Mouse (Mus musculus) hindbrain, embryonic 16.5 days (tissue): ENCODE results near the gene Osbpl6. TPM values are rescaled to one million over a fixed set of nuclear protein-coding genes. Genes with fewer than 3 reads are reported as not detected.
A peak's percentile ranks its signal among the peaks of the same experiment; 100 is the strongest.
"Not testable (repeated sequence)": the region's sequence is repeated elsewhere in the genome, so short reads cannot be mapped to it uniquely, and the experiment has no call there.

Experiments used
- ATAC-seq: fragments of 200-750 bp; cut with Nextera tagmentation; 2 replicates; pipeline ENCODE4 v1.8.0; 2017; ENCODE audit warnings: moderate TSS enrichment, moderate library complexity
- H3K27ac ChIP-seq: fragments of 300-500 bp; sonication (generic); 2 replicates; pipeline ENCODE4 v1.5.1; 2014; ENCODE audit warnings: low read depth, mild to moderate bottlenecking, control low read depth, low read length, moderate library complexity
- H3K27me3 ChIP-seq: fragments of 300-500 bp; sonication (generic); replicated peaks from 2 replicates; pipeline ENCODE4 v1.6.1; 2014; ENCODE audit warnings: low read length; ENCODE audit not compliant: control insufficient read depth, insufficient read depth
- H3K36me3 ChIP-seq: fragments of 300-500 bp; sonication (generic); 2 replicates; pipeline ENCODE4 v1.6.1; 2014; ENCODE audit warnings: mild to moderate bottlenecking, low read length, moderate library complexity, mixed read lengths; ENCODE audit not compliant: control insufficient read depth, insufficient read depth
- H3K4me1 ChIP-seq: fragments of 300-500 bp; sonication (generic); 2 replicates; pipeline ENCODE4 v1.6.1; 2014; ENCODE audit warnings: low read depth, low read length; ENCODE audit not compliant: control insufficient read depth, insufficient read depth
- H3K4me2 ChIP-seq: fragments of 300-500 bp; sonication (generic); 2 replicates; pipeline ENCODE4 v1.6.1; 2014; ENCODE audit warnings: mild to moderate bottlenecking, low read length, control low read depth, moderate library complexity
- H3K4me3 ChIP-seq: fragments of 300-500 bp; sonication (generic); 2 replicates; pipeline ENCODE4 v1.5.1; 2014; ENCODE audit warnings: mild to moderate bottlenecking, low read length, control low read depth, moderate library complexity
- H3K9ac ChIP-seq: fragments of 300-500 bp; sonication (generic); 2 replicates; pipeline ENCODE4 v1.6.1; 2014; ENCODE audit warnings: low read depth, mild to moderate bottlenecking, control low read depth, low read length, moderate library complexity
- H3K9me3 ChIP-seq: fragments of 300-500 bp; sonication (generic); 2 replicates; pipeline ENCODE4 v1.6.1; 2014; ENCODE audit warnings: mild to moderate bottlenecking, low read length, moderate library complexity; ENCODE audit not compliant: control insufficient read depth
- WGBS: fragments of 180-500 bp; shearing (Covaris S2); extraction: QIAGEN DNeasy Blood & Tissue Kit; methylation state at CpG from one replicate; pipeline ENCODE4 v1.1.7; 2014; 5-methylcytosine and 5-hydroxymethylcytosine counted together
- polyA plus RNA-seq: library from polyadenylated mRNA; unstranded; fragments of >200 nt; fragmentation: Nextera tagmentation; extraction: Ambion mirVana; gene quantifications from 2 replicates; pipeline ENCODE4 v1.2.1, GENCODE M21; 2015

The Osbpl6 gene
- polyA plus RNA-seq, 1 experiment from 2014 or later = 27.5 TPM

DNA sequence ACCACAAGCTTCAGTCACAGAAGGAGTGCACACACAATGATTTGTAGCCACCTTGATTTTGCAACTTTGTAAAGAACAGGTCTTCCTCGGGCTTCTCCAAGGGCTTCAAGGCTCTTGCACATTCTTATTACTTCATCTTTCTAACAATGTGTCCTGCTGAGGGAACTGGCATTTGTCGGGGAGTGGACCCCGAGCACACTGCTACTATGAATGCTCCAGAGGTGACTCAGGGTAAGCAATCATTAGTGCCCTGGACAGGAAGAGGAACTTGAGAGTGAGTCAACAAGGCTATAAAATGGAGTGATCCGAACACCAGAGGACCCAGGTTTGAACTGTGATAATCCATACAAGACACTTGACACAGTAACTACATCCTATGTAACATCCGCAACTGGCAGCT is 213.9 kb downstream of the Osbpl6 start:
- ATAC-seq = no peak
- no peaks in the 10 kb centered on the region for H3K4me1 ChIP-seq
- H3K36me3 ChIP-seq = no peaks in the 10 kb centered on the region
- 92% methylated on average over 5 of the region's 5 CpGs for WGBS
- no peaks in the 10 kb centered on the region for H3K9me3 ChIP-seq
- no peak overlapping the region for H3K27ac ChIP-seq
- H3K4me3 ChIP-seq = no peak overlapping the region
- H3K27me3 ChIP-seq = no peaks in the 10 kb centered on the region
- H3K9ac ChIP-seq = no peak overlapping the region
- H3K4me2 ChIP-seq = no peak overlapping the region

GRCm38 (mm10) chr2:76621724-76622123 is 215.4 kb downstream of the Osbpl6 start:
- H3K9me3 ChIP-seq = no peaks in the 10 kb centered on the region
- no peaks in the 10 kb centered on the region for H3K4me1 ChIP-seq
- 74% methylated on average over 1 of the region's 1 CpGs for WGBS
- H3K4me2 ChIP-seq = no peak overlapping the region
- H3K4me3 ChIP-seq = no peak overlapping the region
- H3K9ac ChIP-seq = no peak overlapping the region
- no peak for ATAC-seq
- no peaks in the 10 kb centered on the region for H3K27me3 ChIP-seq
- H3K27ac ChIP-seq = no peak overlapping the region
- H3K36me3 ChIP-seq = peaks cover 3% of the 10 kb centered on the region

DNA sequence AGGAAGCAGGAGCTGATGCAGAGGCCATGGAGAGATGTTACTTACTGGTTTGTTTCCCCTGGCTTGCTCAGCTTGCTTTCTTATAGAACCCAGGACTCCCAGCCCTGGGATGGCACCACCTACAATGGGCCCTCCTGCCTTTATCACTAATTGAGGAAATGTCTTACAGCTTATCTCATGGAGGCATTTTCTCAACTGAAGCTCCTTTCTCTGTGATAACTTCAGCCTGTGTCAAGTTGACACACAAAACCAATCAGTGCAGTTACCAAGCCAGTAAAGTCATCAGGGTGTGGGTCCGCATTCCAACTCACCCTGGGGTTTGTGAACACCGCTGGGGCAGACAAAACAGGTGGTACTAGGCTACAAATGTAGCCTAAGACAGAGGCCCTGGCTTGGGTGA is 216.0 kb downstream of the Osbpl6 start:
- H3K4me3 ChIP-seq, H3K27me3 ChIP-seq, H3K9ac ChIP-seq, H3K9me3 ChIP-seq, H3K4me2 ChIP-seq, H3K36me3 ChIP-seq, H3K27ac ChIP-seq, ATAC-seq, H3K4me1 ChIP-seq: not testable (repeated sequence)
- 94% methylated on average over 2 of the region's 2 CpGs for WGBS

DNA sequence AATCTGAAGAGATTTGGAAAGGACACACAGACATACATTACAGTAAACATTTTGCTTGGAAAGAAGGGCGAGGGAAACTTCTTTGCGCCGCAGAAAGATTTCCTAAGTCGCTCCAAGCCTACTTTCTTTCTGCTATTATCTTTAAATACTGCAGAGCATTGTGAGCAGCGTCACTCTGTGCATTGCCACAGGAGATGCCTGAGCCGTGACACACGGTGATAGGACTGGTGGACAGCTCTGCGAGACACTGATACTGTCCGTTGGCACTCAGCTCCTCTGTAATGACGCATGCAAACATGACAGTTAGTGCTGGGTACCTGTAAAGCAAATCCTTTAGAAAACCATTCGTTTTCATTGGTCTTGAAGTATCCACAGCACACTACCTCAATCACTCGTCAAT is 224.0 kb downstream of the Osbpl6 start:
- Histone ChIP-seq H3K9ac (no peak overlapping the region), H3K4me2 (no peak overlapping the region), H3K27ac (no peak overlapping the region), H3K27me3 (no peaks in the 10 kb centered on the region), H3K36me3 (peaks cover 60% of the 10 kb centered on the region), H3K9me3 (no peaks in the 10 kb centered on the region), H3K4me1 (no peaks in the 10 kb centered on the region), H3K4me3 (no peak overlapping the region)
- WGBS = 96% methylated on average over 12 of the region's 12 CpGs
- ATAC-seq = no peak

DNA sequence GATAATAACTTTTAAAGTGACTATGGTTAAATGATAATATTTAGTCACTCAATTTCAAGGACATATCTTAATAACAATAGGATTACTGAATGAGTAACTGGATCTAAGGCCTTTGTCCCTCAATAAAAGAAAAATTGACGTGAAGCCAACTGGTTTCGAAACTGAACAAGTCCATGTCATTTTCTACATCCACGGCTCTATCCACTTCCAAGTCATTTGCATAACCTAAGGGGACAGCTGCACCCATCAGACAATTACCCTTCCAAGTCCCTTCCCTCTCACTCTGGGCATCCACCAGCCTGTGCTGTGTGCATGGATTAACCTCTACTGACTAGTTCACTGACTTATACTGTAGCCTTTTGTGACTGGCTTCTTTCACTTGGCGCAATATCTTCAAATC is 225.3 kb downstream of the Osbpl6 start:
- ATAC-seq = no peak
- peaks cover 68% of the 10 kb centered on the region for H3K36me3 ChIP-seq
- H3K4me2 ChIP-seq = no peak overlapping the region
- 78% methylated on average over 4 of the region's 4 CpGs for WGBS
- no peak overlapping the region for H3K9ac ChIP-seq
- no peaks in the 10 kb centered on the region for H3K9me3 ChIP-seq
- H3K27ac ChIP-seq = no peak overlapping the region
- H3K4me1 ChIP-seq = no peaks in the 10 kb centered on the region
- no peak overlapping the region for H3K4me3 ChIP-seq
- H3K27me3 ChIP-seq = no peaks in the 10 kb centered on the region

DNA sequence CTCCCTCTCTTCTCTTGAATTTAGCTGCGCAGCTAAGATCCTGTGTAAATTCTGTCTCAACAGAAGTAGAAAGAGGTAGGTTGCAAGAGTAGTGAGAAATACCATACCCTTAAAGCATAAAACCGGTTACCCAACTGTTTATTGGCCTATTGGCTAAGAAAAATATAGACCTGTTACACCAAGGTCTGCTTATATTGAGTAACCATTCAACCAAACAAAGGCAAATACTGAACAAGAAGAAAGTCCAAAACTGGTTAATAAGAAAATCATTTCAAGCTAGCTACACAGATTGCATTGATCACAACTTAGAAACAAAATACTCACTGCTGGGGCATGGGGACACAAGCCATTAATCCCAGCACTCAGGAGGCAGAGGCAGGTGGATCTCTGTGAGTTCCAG is 233.3 kb downstream of the Osbpl6 start:
- WGBS = 99% methylated on average over 2 of the region's 2 CpGs
- no peak overlapping the region for H3K4me3 ChIP-seq
- ATAC-seq = no peak
- H3K9ac ChIP-seq = no peak overlapping the region
- H3K36me3 ChIP-seq = peaks cover 27% of the 10 kb centered on the region
- no peak overlapping the region for H3K4me2 ChIP-seq
- H3K27me3 ChIP-seq = no peaks in the 10 kb centered on the region
- no peaks in the 10 kb centered on the region for H3K9me3 ChIP-seq
- no peaks in the 10 kb centered on the region for H3K4me1 ChIP-seq
- H3K27ac ChIP-seq = no peak overlapping the region

GRCm38 (mm10) chr2:76643801-76644200 is 237.5 kb downstream of the Osbpl6 start:
- Histone ChIP-seq H3K4me1 (peaks cover 11% of the 10 kb centered on the region), H3K36me3 (peaks cover 6% of the 10 kb centered on the region; the same call in 1 of the 2 replicates), H3K27me3 (no peaks in the 10 kb centered on the region), H3K4me2 (no peak overlapping the region), H3K27ac (no peak overlapping the region), H3K4me3 (no peak overlapping the region), H3K9me3 (no peaks in the 10 kb centered on the region), H3K9ac (no peak overlapping the region)
- ATAC-seq = no peak

- peak overlapping the region; percentile 70 for H3K4me2 ChIP-seq
- no peaks in the 10 kb centered on the region for H3K36me3 ChIP-seq
- H3K4me3 ChIP-seq = peak overlapping the region; percentile 75
- no peaks in the 10 kb centered on the region for H3K9me3 ChIP-seq
- ATAC-seq = peak; percentile 69
- peaks cover 13% of the 10 kb centered on the region for H3K4me1 ChIP-seq
- 0% methylated on average over 19 of the region's 32 CpGs for WGBS
- peak overlapping the region; percentile 85 for H3K9ac ChIP-seq
- no peaks in the 10 kb centered on the region for H3K27me3 ChIP-seq
- peak overlapping the region; percentile 92 for H3K27ac ChIP-seq
Observed at GRCm38 (mm10) chr2:76647441-76647869, 241.1 kb downstream of the Osbpl6 start.

DNA sequence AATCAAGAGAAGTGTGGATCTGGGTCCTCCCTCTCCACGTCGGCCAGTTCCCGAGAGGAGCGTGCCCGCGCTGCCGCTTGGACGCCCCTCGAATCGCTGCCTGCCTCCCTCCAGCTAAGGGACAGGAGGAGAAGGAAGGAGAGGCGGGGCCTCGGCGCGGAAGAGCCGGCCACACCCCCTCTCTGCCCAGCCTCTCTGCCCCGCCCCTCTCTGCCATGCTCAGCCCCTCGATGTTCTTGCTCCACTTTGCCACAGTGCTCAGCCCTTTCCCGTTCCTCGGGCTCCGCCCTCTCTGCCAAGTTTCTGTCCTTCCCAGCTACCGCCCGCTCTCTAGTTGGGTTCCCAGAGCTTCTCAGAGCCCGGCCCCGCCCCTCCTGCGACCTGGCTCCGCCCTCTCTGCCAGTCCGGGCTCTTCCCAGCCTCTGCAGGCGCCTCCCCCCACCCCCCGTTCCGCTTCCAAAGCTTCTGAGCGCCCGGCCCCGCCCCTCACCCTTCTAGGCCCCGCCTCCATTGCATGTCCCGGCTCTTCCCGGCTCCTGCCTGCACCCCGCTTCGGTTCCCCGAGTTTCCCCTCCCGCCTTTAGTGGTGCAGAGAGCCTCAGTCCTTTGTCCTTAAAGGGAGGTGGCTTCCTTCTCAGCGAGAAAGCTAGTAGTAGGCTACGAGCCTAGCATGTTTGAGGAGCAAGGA is 241.7 kb downstream of the Osbpl6 start, which contains the start of the genes Prkra and Pjvk:
Gene Prkra (minus strand): TSS at position 133 of the 688 bp plus-strand sequence.
Gene Pjvk (plus strand): TSS at position 594 of the 688 bp plus-strand sequence.
- Histone ChIP-seq H3K9me3 (no peaks in the 10 kb centered on the region), H3K36me3 (no peaks in the 10 kb centered on the region), H3K27me3 (no peaks in the 10 kb centered on the region), H3K27ac (peak within 1 kb of the TSS; percentile 92), H3K4me1 (peaks cover 13% of the 10 kb centered on the region), H3K4me2 (peak within 1 kb of the TSS; percentile 70), H3K9ac (peak within 1 kb of the TSS; percentile 85), H3K4me3 (peak within 1 kb of the TSS; percentile 75)
- peak; percentile 98 for ATAC-seq
- WGBS = under 1% methylated on average over 41 of the region's 42 CpGs
